Mouse (Mus musculus) lung, embryonic 16.5 days (tissue): Measurements from ENCODE around the gene Kcnn3. TPM values are rescaled to one million over a fixed set of nuclear protein-coding genes. Genes with fewer than 3 reads are reported as not detected.

Experiments used
- ATAC-seq: fragments of 200-750 bp; cut with Nextera tagmentation; 2 replicates; pipeline ENCODE4 v1.8.0; 2017; ENCODE audit warnings: low read depth, mild to moderate bottlenecking, moderate library complexity
- H3K27ac ChIP-seq: fragments of 300-500 bp; sonication (generic); 2 replicates; pipeline ENCODE4 v1.5.1; 2014; ENCODE audit warnings: mild to moderate bottlenecking, control low read depth, low read length
- H3K27me3 ChIP-seq: fragments of 300-500 bp; sonication (generic); 2 replicates; pipeline ENCODE4 v1.6.1; 2014; ENCODE audit warnings: low read depth, low read length, mixed read lengths; ENCODE audit not compliant: control insufficient read depth, insufficient read depth
- H3K36me3 ChIP-seq: fragments of 300-500 bp; sonication (generic); 2 replicates; pipeline ENCODE4 v1.6.1; 2014; ENCODE audit warnings: low read length; ENCODE audit not compliant: control insufficient read depth, insufficient read depth
- H3K4me1 ChIP-seq: fragments of 300-500 bp; sonication (generic); replicated peaks from 2 replicates; pipeline ENCODE4 v1.6.1; 2014; ENCODE audit warnings: low read length, mixed read lengths; ENCODE audit not compliant: control insufficient read depth, insufficient read depth
- H3K4me2 ChIP-seq: fragments of 300-500 bp; sonication (generic); 2 replicates; pipeline ENCODE4 v1.6.1; 2014; ENCODE audit warnings: low read depth, low read length, control low read depth
- H3K4me3 ChIP-seq: fragments of 300-500 bp; sonication (generic); 2 replicates; pipeline ENCODE4 v1.5.1; 2014; ENCODE audit warnings: mild to moderate bottlenecking, low read length, control low read depth
- H3K9ac ChIP-seq: fragments of 300-500 bp; sonication (generic); 2 replicates; pipeline ENCODE4 v1.6.1; 2014; ENCODE audit warnings: low read length, control low read depth
- H3K9me3 ChIP-seq: fragments of 300-500 bp; sonication (generic); 2 replicates; pipeline ENCODE4 v1.6.1; 2016; ENCODE audit warnings: low read length; ENCODE audit not compliant: control insufficient read depth
- WGBS: fragments of 180-500 bp; shearing (Covaris S2); extraction: QIAGEN DNeasy Blood & Tissue Kit; methylation state at CpG from one replicate; pipeline ENCODE4 v1.1.7; 2014; 5-methylcytosine and 5-hydroxymethylcytosine counted together
- polyA plus RNA-seq: library from polyadenylated mRNA; unstranded; fragments of >200 nt; fragmentation: Nextera tagmentation; extraction: Ambion mirVana; gene quantifications from 2 replicates; pipeline ENCODE4 v1.2.1, GENCODE M21; 2015

The Kcnn3 gene
- polyA plus RNA-seq, 1 experiment from 2014 or later = 0.68 TPM

- no peaks in the 10 kb centered on the region for H3K27me3 ChIP-seq
- no peak overlapping the region for H3K4me3 ChIP-seq
- no peak overlapping the region for H3K27ac ChIP-seq
- no peaks in the 10 kb centered on the region for H3K36me3 ChIP-seq
- no peaks in the 10 kb centered on the region for H3K9me3 ChIP-seq
- H3K4me1 ChIP-seq = no peaks in the 10 kb centered on the region
- H3K4me2 ChIP-seq = no peak overlapping the region
- H3K9ac ChIP-seq = no peak overlapping the region
- no peak for ATAC-seq
- WGBS = 80% methylated on average over 8 of the region's 8 CpGs
These were observed 33.5 kb downstream of the Kcnn3 start for GRCm38 (mm10) chr3:89553432-89553831.

- Histone ChIP-seq H3K4me2 (no peak overlapping the region), H3K27ac (no peak overlapping the region), H3K9me3 (no peaks in the 10 kb centered on the region), H3K9ac (no peak overlapping the region), H3K4me3 (no peak overlapping the region), H3K27me3 (no peaks in the 10 kb centered on the region), H3K4me1 (no peaks in the 10 kb centered on the region), H3K36me3 (no peaks in the 10 kb centered on the region)
- 66% methylated on average over 4 of the region's 4 CpGs for WGBS
- no peak for ATAC-seq
These were observed 34.0 kb downstream of the Kcnn3 start for GRCm38 (mm10) chr3:89553946-89554345.

GRCm38 (mm10) chr3:89554587-89554986, 34.6 kb downstream of the Kcnn3 start:
- Histone ChIP-seq H3K27me3 (no peaks in the 10 kb centered on the region), H3K9me3 (no peaks in the 10 kb centered on the region), H3K9ac (no peak overlapping the region), H3K4me2 (no peak overlapping the region), H3K36me3 (no peaks in the 10 kb centered on the region), H3K27ac (no peak overlapping the region), H3K4me3 (no peak overlapping the region), H3K4me1 (no peaks in the 10 kb centered on the region)
- no peak for ATAC-seq
- 84% methylated on average over 2 of the region's 2 CpGs for WGBS

GRCm38 (mm10) chr3:89557811-89558210, 37.8 kb downstream of the Kcnn3 start:
- H3K4me2 ChIP-seq = no peak overlapping the region
- WGBS = 59% methylated on average over 5 of the region's 5 CpGs
- no peak overlapping the region for H3K27ac ChIP-seq
- H3K36me3 ChIP-seq = no peaks in the 10 kb centered on the region
- no peaks in the 10 kb centered on the region for H3K9me3 ChIP-seq
- no peak overlapping the region for H3K4me3 ChIP-seq
- no peaks in the 10 kb centered on the region for H3K4me1 ChIP-seq
- H3K27me3 ChIP-seq = no peaks in the 10 kb centered on the region
- H3K9ac ChIP-seq = no peak overlapping the region
- ATAC-seq = no peak

- no peak overlapping the region for H3K4me3 ChIP-seq
- 63% methylated on average over 15 of the region's 15 CpGs for WGBS
- no peaks in the 10 kb centered on the region for H3K36me3 ChIP-seq
- no peak overlapping the region for H3K9ac ChIP-seq
- ATAC-seq = no peak
- no peak overlapping the region for H3K27ac ChIP-seq
- H3K4me1 ChIP-seq = no peaks in the 10 kb centered on the region
- H3K27me3 ChIP-seq = no peaks in the 10 kb centered on the region
- no peak overlapping the region for H3K4me2 ChIP-seq
- no peaks in the 10 kb centered on the region for H3K9me3 ChIP-seq
These were observed 39.3 kb downstream of the Kcnn3 start for GRCm38 (mm10) chr3:89558972-89559910.

GRCm38 (mm10) chr3:89561386-89561785, 41.4 kb downstream of the Kcnn3 start:
- WGBS = 79% methylated on average over 6 of the region's 6 CpGs
- Histone ChIP-seq H3K4me2 (no peak overlapping the region), H3K4me1 (no peaks in the 10 kb centered on the region), H3K27ac (no peak overlapping the region), H3K4me3 (no peak overlapping the region), H3K27me3 (no peaks in the 10 kb centered on the region), H3K9ac (no peak overlapping the region), H3K9me3 (no peaks in the 10 kb centered on the region), H3K36me3 (no peaks in the 10 kb centered on the region)
- ATAC-seq = no peak

GRCm38 (mm10) chr3:89565371-89565770, 45.4 kb downstream of the Kcnn3 start:
- WGBS = 51% methylated on average over 5 of the region's 5 CpGs
- no peak overlapping the region for H3K27ac ChIP-seq
- no peaks in the 10 kb centered on the region for H3K9me3 ChIP-seq
- H3K4me3 ChIP-seq = no peak overlapping the region
- H3K4me2 ChIP-seq = no peak overlapping the region
- no peak for ATAC-seq
- no peaks in the 10 kb centered on the region for H3K4me1 ChIP-seq
- no peaks in the 10 kb centered on the region for H3K36me3 ChIP-seq
- no peaks in the 10 kb centered on the region; the same call in 1 of the 2 replicates for H3K27me3 ChIP-seq
- H3K9ac ChIP-seq = no peak overlapping the region

GRCm38 (mm10) chr3:89569058-89569457, 49.1 kb downstream of the Kcnn3 start:
- H3K36me3 ChIP-seq = no peaks in the 10 kb centered on the region
- WGBS = 84% methylated on average over 1 of the region's 1 CpGs
- H3K9ac ChIP-seq = no peak overlapping the region
- H3K27me3 ChIP-seq = no peaks in the 10 kb centered on the region; the same call in 1 of the 2 replicates
- H3K4me1 ChIP-seq = no peaks in the 10 kb centered on the region
- no peak for ATAC-seq
- no peak overlapping the region for H3K27ac ChIP-seq
- no peak overlapping the region for H3K4me2 ChIP-seq
- H3K4me3 ChIP-seq = no peak overlapping the region
- H3K9me3 ChIP-seq = no peaks in the 10 kb centered on the region

- H3K9ac ChIP-seq = no peak overlapping the region
- H3K27me3 ChIP-seq = no peaks in the 10 kb centered on the region; the same call in 1 of the 2 replicates
- H3K36me3 ChIP-seq = no peaks in the 10 kb centered on the region
- H3K27ac ChIP-seq = no peak overlapping the region
- ATAC-seq = no peak
- H3K4me2 ChIP-seq = no peak overlapping the region
- WGBS = 11% methylated on average over 7 of the region's 7 CpGs
- no peak overlapping the region for H3K4me3 ChIP-seq
- no peaks in the 10 kb centered on the region for H3K9me3 ChIP-seq
- H3K4me1 ChIP-seq = no peaks in the 10 kb centered on the region
These were observed 49.9 kb downstream of the Kcnn3 start for GRCm38 (mm10) chr3:89569707-89570324.
